In the genomic region with DNA sequence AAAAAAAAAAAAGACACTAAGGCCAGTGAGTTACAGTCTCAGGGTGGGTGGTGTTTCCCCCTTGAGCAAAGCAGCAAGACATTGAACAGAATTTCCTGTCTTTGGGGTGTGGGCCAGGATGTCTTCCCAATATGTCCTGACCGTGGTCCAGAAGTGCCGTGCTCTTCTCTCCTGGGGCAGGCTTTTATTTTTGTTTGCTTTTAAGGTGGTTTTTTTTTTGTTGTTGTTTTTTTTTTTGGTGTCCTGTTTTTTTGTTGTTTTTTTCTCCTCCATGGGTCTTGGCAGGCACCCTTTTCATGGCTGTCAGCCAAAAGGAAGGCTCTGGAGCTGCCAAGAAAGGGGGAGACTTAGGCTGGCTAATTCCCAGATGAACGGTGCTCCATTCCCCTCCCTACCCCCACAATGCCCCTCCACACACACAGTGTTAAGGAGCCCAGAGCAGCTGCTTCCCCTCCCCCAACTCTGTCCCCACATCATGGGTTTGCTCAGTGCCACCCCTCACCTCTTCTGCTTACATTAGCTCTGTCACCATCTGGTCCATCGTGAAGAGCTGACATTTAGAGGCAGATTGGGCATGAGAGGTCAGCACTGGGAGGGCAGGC, we compare ENCODE assay signal across 10 mouse cellular contexts. TPM values are rescaled to one million over a fixed set of nuclear protein-coding genes. Genes with fewer than 3 reads are reported as not detected.
DNase-seq lines count a peak whose midpoint lies in the region; ATAC-seq and TF ChIP-seq lines count a peak whose summit lies in the region.
"Had no signal": no experiment of that assay in that cellular context is flagged by ENCODE, and none has a peak within 500 bp of the region (broad histone marks: within the 10 kb centered on the region; RNA-seq: fewer than 3 reads in every experiment).

No protein-coding gene starts in this region.

- no peak overlapping the region for H3K4me2 ChIP-seq in heart, postnatal 0 days (ENCODE audit: low read depth, low read length)
- no peak overlapping the region for H3K4me2 ChIP-seq in lung, embryonic 14.5 days
- no peak overlapping the region for H3K4me2 ChIP-seq in liver, embryonic 12.5 days

- no peak for ATAC-seq in frontal cortex, adult (ENCODE audit: low TSS enrichment)
- no peak for ATAC-seq in heart, postnatal 0 days (ENCODE audit: insufficient read depth, low read depth)
- ATAC-seq in lung, embryonic 14.5 days (ENCODE audit: insufficient read depth), result no peak
- ATAC-seq in liver, embryonic 12.5 days, result no peak

- peaks cover 11% of the 10 kb centered on the region; the same call in 1 of the 2 replicates for H3K4me1 ChIP-seq in spleen, adult 2 months (ENCODE audit: control insufficient read depth, insufficient read depth, insufficient read length)
- H3K4me1 ChIP-seq in heart, postnatal 0 days (ENCODE audit: control insufficient read depth, insufficient read depth), result peaks cover 65% of the 10 kb centered on the region
- H3K4me1 ChIP-seq in lung, embryonic 14.5 days (ENCODE audit: insufficient read depth), result peaks cover 20% of the 10 kb centered on the region
- peaks cover 49% of the 10 kb centered on the region for H3K4me1 ChIP-seq in liver, embryonic 12.5 days

- TF ChIP-seq POLR2A in spleen, adult 2 months (IDR thresholded peaks at IDR 0.05; ENCODE audit: low read depth, low read length), result no peak

- peaks cover 21% of the 10 kb centered on the region for H3K36me3 ChIP-seq in spleen, adult 2 months (ENCODE audit: control insufficient read depth, insufficient read depth, low read length)
- peaks cover 42% of the 10 kb centered on the region for H3K36me3 ChIP-seq in heart, postnatal 0 days (replicated peaks; ENCODE audit: control insufficient read depth, insufficient read depth, low read length)
- peaks cover 64% of the 10 kb centered on the region for H3K36me3 ChIP-seq in lung, embryonic 14.5 days (ENCODE audit: insufficient read depth)
- H3K36me3 ChIP-seq in liver, embryonic 12.5 days, result peaks cover 72% of the 10 kb centered on the region

- H3K27ac ChIP-seq in spleen, adult 2 months (ENCODE audit: insufficient read depth, low read length), result peak overlapping the region; percentile 2; the same call in 1 of the 2 replicates
- H3K27ac ChIP-seq in heart, postnatal 0 days (ENCODE audit: low read depth), result peak overlapping the region; percentile 49
- H3K27ac ChIP-seq in lung, embryonic 14.5 days (ENCODE audit: low read depth), result no peak overlapping the region
- H3K27ac ChIP-seq in liver, embryonic 12.5 days, result no peak overlapping the region

- DNase-seq in frontal cortex, postnatal 10 days (ENCODE audit: low spot score in 2 of 2), result peak; percentile 68 to 69
- DNase-seq in spleen, adult 2 months (ENCODE audit: low read depth in 1 of 2, low spot score in 2 of 2), result no peak
- DNase-seq in spleen, postnatal 36 days (ENCODE audit: low spot score in 2 of 2), result no peak
- no peak for DNase-seq in heart, postnatal 0 days (ENCODE audit: low spot score)
- DNase-seq in lung, embryonic 14.5 days, result peak; percentile 55
- DNase-seq in embryo, embryonic 9.5 days (ENCODE audit: extremely low spot score), result no peak

- no peaks in the 10 kb centered on the region for H3K27me3 ChIP-seq in spleen, adult 2 months (ENCODE audit: control insufficient read depth, insufficient read depth, low read length)
- no peaks in the 10 kb centered on the region for H3K27me3 ChIP-seq in heart, postnatal 0 days (ENCODE audit: control insufficient read depth, insufficient read depth, low read length)
- H3K27me3 ChIP-seq in lung, embryonic 14.5 days (ENCODE audit: insufficient read depth, low read length), result no peaks in the 10 kb centered on the region
- no peaks in the 10 kb centered on the region for H3K27me3 ChIP-seq in liver, embryonic 12.5 days (replicated peaks)

- no peaks in the 10 kb centered on the region for H3K9me3 ChIP-seq in heart, postnatal 0 days (replicated peaks; ENCODE audit: control insufficient read depth, low read length)
- H3K9me3 ChIP-seq in lung, embryonic 14.5 days (ENCODE audit: low read depth, low read length), result no peaks in the 10 kb centered on the region
- no peaks in the 10 kb centered on the region for H3K9me3 ChIP-seq in liver, embryonic 12.5 days (replicated peaks)

- H3K4me3 ChIP-seq in spleen, adult 2 months (ENCODE audit: extremely low read depth, insufficient read depth, insufficient read length), result no peak overlapping the region
- no peak overlapping the region for H3K4me3 ChIP-seq in heart, postnatal 0 days (ENCODE audit: low read depth, low read length)
- H3K4me3 ChIP-seq in lung, embryonic 14.5 days (ENCODE audit: low read depth, low read length), result no peak overlapping the region
- no peak overlapping the region for H3K4me3 ChIP-seq in liver, embryonic 12.5 days

- no peak for TF ChIP-seq EP300 in heart, postnatal 0 days (IDR thresholded peaks at IDR 0.05; ENCODE audit: low read depth)

- no peak overlapping the region for H3K9ac ChIP-seq in heart, postnatal 0 days (replicated peaks; ENCODE audit: low read depth, low read length)
- no peak overlapping the region for H3K9ac ChIP-seq in lung, embryonic 14.5 days
- no peak overlapping the region for H3K9ac ChIP-seq in liver, embryonic 12.5 days

- TF ChIP-seq CTCF in spleen, adult 2 months (IDR thresholded peaks at IDR 0.05; ENCODE audit: extremely low read depth, insufficient read depth, insufficient read length, insufficient replicate concordance), result no peak
- TF ChIP-seq CTCF in heart, postnatal 0 days (IDR thresholded peaks at IDR 0.05; ENCODE audit: low read depth), result no peak
- no peak for TF ChIP-seq CTCF in lung, embryonic 14.5 days (IDR thresholded peaks at IDR 0.05; ENCODE audit: low read depth)

- 84% methylated on average over 4 of the region's 4 CpGs for WGBS in spleen, adult 2 months
- 26% methylated on average over 4 of the region's 4 CpGs for WGBS in heart, postnatal 0 days
- WGBS in lung, embryonic 14.5 days, result 41% methylated on average over 4 of the region's 4 CpGs
- whole genome bisulfite sequencing in liver, embryonic 12.5 days (ENCODE audit: insufficient replicate concordance), result 71% methylated on average over 4 of the region's 4 CpGs

RNA-seq across cellular contexts. Expression of gene Phyhd1, which starts 3.1 kb away (rescaled TPM):
- 18.1 and 24.1 TPM in 2 replicates for polyA plus RNA-seq in spleen, adult 2 months (2012; rRNA removed)
- total RNA-seq in heart, postnatal 0 days (2014; rRNA removed; ENCODE audit: low replicate concordance), result 12.9 and 47.1 TPM in 2 replicates
- polyA plus RNA-seq in heart, postnatal 0 days (2015; fragmentation: Nextera tagmentation; extraction: Ambion mirVana), result 14.7 and 15.9 TPM in 2 replicates
- polyA plus RNA-seq in lung, embryonic 14.5 days (2014; fragmentation: Nextera tagmentation; extraction: Ambion mirVana), result 7.1 and 7.3 TPM in 2 replicates
- polyA plus RNA-seq in liver, embryonic 12.5 days (2016; fragmentation: Nextera tagmentation; extraction: Ambion mirVana), result 6.9 and 7.4 TPM in 2 replicates

RNA-seq across cellular contexts. Expression of gene Gm28038, which starts 17.9 kb away (rescaled TPM):
- not detected in 2 replicates for polyA plus RNA-seq in spleen, adult 2 months (2012; rRNA removed)
- total RNA-seq in heart, postnatal 0 days (2014; rRNA removed; ENCODE audit: low replicate concordance), result not detected in 2 replicates
- not detected in 2 replicates for polyA plus RNA-seq in heart, postnatal 0 days (2015; fragmentation: Nextera tagmentation; extraction: Ambion mirVana)
- polyA plus RNA-seq in lung, embryonic 14.5 days (2014; fragmentation: Nextera tagmentation; extraction: Ambion mirVana), result not detected in 2 replicates
- not detected in 2 replicates for polyA plus RNA-seq in liver, embryonic 12.5 days (2016; fragmentation: Nextera tagmentation; extraction: Ambion mirVana)
- polyA plus RNA-seq: limb, embryonic 14.5 days; small intestine, adult 2 months had no signal

RNA-seq across cellular contexts. Expression of gene Gm28035, which starts 22.6 kb away (rescaled TPM):
- 6.0 and 9.6 TPM in 2 replicates for polyA plus RNA-seq in spleen, adult 2 months (2012; rRNA removed)
- total RNA-seq in heart, postnatal 0 days (2014; rRNA removed; ENCODE audit: low replicate concordance), result 13.9 TPM in 1 of 2 replicates, not detected in the other
- polyA plus RNA-seq in heart, postnatal 0 days (2015; fragmentation: Nextera tagmentation; extraction: Ambion mirVana), result 0.10 and 0.12 TPM in 2 replicates
- 0.20 and 0.23 TPM in 2 replicates for polyA plus RNA-seq in lung, embryonic 14.5 days (2014; fragmentation: Nextera tagmentation; extraction: Ambion mirVana)
- polyA plus RNA-seq in liver, embryonic 12.5 days (2016; fragmentation: Nextera tagmentation; extraction: Ambion mirVana), result 0.11 and 0.12 TPM in 2 replicates

RNA-seq across cellular contexts. Expression of gene Dolk, which starts 23.2 kb away (rescaled TPM):
- 11.0 and 11.6 TPM in 2 replicates for polyA plus RNA-seq in spleen, adult 2 months (2012; rRNA removed)
- 45.4 and 53.8 TPM in 2 replicates for total RNA-seq in heart, postnatal 0 days (2014; rRNA removed; ENCODE audit: low replicate concordance)
- 27.2 and 32.8 TPM in 2 replicates for polyA plus RNA-seq in heart, postnatal 0 days (2015; fragmentation: Nextera tagmentation; extraction: Ambion mirVana)
- 30.6 and 31.7 TPM in 2 replicates for polyA plus RNA-seq in lung, embryonic 14.5 days (2014; fragmentation: Nextera tagmentation; extraction: Ambion mirVana)
- polyA plus RNA-seq in liver, embryonic 12.5 days (2016; fragmentation: Nextera tagmentation; extraction: Ambion mirVana), result 15.5 and 17.5 TPM in 2 replicates

RNA-seq across cellular contexts. Expression of gene Nup188, which starts 23.3 kb away (rescaled TPM):
- polyA plus RNA-seq in spleen, adult 2 months (2012; rRNA removed), result 32.4 and 45.2 TPM in 2 replicates
- total RNA-seq in heart, postnatal 0 days (2014; rRNA removed; ENCODE audit: low replicate concordance), result 24.6 and 32.3 TPM in 2 replicates
- polyA plus RNA-seq in heart, postnatal 0 days (2015; fragmentation: Nextera tagmentation; extraction: Ambion mirVana), result 10.5 and 11.0 TPM in 2 replicates
- polyA plus RNA-seq in lung, embryonic 14.5 days (2014; fragmentation: Nextera tagmentation; extraction: Ambion mirVana), result 49.4 and 56.0 TPM in 2 replicates
- 23.9 and 25.8 TPM in 2 replicates for polyA plus RNA-seq in liver, embryonic 12.5 days (2016; fragmentation: Nextera tagmentation; extraction: Ambion mirVana)

Comparison
In these comparisons a context has a peak if more than half of its experiments do, and no peak if none do; other contexts are left out.
1. DNase-seq: peak in frontal cortex, postnatal 10 days (2 of 2) and lung, embryonic 14.5 days (single experiment); none in spleen, adult 2 months (0 of 2), spleen, postnatal 36 days (0 of 2), heart, postnatal 0 days (single experiment) and embryo, embryonic 9.5 days (single experiment).
2. H3K27ac ChIP-seq: peak in spleen, adult 2 months (single experiment) and heart, postnatal 0 days (single experiment); none in lung, embryonic 14.5 days (single experiment) and liver, embryonic 12.5 days (single experiment).